Mouse (Mus musculus) cerebellum, adult 11 months (tissue): ENCODE measurements around the gene Tmem18.
A peak's percentile ranks its signal among the peaks of the same experiment; 100 is the strongest.

Experiments used
- DNase-seq: peaks from one replicate; pipeline ENCODE4 v3.0.0; 2022

The Tmem18 gene

DNA sequence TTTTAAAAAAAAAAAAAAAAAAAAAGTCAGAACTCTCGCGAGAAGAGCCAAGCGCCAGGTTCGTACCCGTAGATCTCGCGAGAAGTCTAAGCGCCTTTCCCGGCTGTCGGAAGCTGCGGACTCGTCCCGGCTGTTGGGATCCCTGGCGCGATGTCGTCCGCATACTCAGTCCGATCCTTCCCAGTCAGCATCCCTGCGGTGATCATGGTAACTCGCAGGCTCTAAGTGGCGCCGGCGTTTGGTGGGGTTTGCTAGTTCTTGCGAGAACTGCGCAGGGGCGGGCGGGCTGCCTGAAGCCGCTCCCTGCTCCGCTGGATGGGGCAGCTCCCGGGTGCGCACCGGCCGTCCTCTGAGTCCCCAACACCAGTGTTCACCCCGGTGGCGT lies at the start of gene Tmem18:
Gene Tmem18 (plus strand): TSS at position 71 of the 385 bp plus-strand sequence.
- peak; percentile 76 for DNase-seq

DNA sequence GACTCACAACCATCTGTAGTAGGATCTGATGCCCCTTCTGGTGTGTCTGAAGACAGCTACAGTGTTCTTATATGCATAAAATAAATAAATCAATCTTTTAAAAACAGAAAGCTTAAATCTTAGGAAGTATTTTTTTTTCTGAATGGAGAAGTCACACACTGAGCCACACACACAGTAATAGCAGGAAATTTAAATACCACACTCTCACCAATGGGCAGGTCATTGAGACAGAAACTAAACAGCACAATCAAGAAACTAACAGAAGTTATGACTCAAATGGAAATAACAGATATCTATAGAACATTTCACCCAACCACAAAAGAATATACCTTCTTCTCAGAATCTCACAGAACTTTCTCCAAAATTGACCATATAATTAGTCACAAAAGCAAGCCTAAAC lies 26.9 kb upstream of the Tmem18 start:
- no peak for DNase-seq

DNA sequence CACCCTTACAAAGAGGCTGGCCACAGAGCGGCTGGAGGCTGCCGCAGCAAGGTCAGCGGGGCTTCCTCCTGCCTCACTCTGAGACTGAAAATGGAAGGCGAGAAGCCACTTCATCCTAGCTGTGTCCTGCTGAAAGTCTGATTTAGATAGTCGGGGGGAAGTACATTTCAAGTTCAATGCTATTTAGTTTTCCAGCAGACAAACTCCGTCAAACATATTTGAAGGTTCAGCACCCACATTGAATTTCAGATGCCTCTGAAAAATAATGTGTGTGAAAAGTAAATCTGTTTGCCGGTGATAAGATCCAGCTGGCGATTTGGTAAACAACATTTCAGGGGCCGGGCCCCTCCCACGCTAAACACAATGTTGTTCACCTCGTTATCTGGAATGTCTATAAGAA lies 22.8 kb upstream of the Tmem18 start:
- DNase-seq, result no peak

DNA sequence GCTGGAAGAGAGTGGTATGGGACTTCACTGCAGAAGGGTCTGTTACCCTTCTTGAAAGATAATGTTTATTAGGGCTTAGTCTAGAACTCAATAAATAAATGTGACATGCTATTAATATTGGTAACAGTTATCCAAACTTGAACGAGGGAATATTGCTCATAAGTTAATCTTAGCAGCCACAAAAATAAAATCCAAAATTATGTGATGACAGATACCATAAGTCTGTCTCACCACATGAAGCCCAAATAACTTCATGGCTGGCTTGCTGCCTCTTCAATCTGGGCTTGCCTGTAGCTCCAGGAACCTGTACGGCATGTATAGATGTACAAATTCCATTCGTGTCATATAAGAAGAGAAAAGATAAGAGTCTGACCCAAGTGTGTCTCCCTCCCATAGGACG lies 12.2 kb upstream of the Tmem18 start:
- DNase-seq, result no peak

DNA sequence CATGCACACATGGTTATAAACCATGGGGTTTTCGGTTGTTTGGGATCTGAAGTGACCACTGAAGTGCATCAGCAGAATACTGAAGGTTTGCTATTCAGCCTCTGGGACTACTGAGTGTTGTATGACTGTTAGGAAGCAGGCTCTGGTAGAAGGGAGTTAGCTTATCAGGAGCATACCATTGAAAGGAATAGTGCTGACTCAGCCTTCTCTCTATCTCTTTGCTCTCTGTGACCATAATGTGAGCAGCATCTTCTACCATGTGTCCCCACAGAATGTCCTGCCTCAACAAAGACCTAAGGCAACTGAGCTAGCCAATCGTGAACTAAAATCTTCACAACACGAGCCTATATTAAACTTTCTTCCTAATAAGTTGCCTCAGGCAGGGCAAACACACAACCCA lies 8.3 kb upstream of the Tmem18 start:
- DNase-seq, result no peak

DNA sequence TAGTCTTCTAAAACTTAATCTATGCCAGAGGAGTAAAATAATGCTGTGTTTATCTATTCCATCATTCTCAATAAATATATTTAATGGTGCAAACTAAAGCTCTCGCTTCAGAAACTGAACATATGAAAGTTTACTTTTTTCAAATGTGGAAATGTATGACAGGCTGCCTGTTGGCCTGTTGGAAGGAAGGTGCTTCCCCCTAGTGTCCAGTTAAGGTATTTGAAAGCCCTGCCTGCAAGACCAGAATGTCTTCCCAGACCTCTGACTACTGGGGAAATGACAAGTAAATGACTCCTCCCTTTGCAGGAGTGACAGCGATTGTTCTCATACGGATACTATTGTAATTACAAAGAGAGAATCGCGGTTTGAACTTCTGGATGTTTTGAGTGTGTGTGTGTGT lies 6.2 kb upstream of the Tmem18 start:
- DNase-seq, result no peak

DNA sequence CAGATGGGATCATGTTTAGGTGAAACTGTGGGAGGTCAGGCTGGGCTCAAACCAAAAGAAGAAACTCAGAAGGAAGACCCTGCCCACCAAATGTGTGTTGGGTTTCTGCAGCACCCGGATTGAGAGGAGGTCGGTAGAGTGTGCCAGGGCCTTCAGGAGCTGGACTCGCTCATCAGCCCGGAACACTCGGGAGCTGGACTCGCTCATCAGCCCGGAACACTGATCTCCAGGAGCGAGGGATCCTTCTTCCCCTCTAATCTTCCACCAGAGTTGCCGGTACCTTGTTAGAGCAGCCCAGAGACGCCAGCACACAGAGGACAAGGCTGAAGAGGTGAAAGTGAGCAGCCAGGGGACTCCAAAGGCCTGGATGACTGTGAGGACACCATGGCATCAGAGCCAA lies 2.9 kb upstream of the Tmem18 start:
- no peak for DNase-seq

DNA sequence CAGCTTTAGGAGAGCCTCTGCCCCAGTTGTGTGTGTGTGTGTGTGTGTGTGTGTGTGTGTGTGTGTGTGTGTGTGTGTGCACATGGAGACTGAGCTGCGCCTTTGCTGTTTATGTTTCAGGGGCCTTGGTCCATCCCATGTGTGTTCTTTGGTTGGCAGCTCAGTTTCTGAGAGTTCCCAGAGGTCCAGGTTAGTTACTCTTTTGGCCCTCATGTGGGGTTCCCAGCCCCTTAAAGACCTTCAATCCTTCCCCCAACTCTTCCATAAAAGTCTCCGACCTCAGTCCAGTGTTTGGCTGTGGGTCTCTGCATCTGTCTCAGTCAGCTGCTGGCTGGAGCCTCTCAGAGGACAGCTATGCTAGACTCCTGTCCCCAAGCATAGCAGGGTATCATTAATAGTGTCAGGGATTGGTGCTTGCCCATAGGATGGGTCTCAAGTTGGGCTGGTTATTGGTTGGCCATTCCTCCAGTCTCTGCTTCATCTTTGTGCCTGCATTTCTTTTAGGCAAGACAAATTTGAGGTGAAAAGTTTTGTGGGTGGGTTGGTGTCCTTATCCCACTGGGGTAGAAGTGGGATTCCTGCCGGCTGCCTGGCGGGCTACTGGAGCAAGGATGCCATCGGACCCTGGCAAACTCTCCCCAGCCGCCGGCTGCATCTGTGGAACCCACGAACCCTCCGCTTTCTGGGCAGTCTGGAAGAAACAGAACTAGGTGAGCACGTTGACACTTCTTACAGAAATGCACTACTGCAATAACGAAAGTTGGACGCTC lies 455 bp upstream of the Tmem18 start:
- no peak for DNase-seq

DNA sequence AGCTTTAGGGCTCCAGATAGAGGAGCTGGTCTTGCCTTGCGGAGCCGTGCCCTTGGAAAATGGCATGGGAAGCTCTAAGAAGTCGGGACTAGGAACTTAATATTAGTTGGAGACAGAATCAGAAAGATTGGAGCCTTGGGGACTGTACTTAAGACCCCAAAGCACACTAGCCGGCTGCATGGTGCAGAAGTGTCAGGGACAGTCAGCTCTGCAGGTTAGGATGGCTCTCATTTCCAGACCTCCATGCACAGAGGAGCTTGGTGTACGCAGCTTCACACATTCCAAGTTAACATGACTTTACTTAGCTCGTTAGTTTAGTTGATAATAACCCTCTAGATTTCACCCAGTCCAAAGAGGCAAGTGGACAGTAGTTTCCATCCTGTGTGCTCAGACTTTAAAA lies 637 bp downstream of the Tmem18 start:
- DNase-seq, result no peak

DNA sequence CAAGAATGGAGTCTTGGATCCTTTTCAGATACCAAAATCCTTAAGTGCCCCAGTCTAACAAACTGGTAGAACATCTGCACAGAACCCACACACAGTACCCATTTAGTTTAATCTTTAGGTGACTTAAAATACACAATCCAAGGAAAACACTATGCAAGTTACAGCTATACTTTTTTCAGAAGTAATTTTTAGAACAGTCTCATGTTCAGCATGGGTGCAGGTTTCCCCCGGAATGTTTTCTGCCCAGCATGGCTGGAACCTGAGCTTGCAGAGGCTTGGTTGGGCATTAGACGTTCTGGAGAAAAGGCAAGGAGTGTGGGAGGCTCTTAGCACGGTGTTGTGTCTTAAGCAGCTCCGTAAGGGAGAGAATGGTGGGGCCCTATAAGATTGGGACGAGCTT lies 7.6 kb downstream of the Tmem18 start:
- no peak for DNase-seq

DNA sequence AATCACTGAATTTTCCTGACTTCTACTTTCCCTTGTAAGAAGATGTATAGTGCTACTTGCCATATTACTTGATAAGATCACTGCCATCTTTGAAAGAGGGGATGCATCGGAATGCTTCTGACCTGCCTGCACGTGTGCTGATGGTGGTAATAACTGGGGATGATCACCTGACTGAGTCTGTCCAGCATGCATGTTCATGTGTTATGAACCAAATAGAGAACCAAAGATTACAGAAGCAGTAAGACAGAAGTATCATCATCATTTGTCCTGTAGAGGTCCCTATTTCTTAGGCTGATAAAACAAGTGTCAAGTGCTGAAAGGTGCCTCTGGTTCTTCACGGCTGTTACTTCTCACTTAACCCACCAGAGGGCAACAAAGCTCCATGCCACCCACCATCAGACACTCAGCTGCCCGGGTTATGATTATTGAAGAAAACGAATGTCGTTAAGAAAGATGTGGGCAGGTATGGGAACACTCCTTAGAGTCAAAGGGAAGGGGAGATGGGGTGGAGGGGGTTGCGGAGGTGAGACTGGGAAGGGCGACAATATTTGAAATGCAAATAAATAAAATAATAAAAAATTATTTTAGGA lies 12.7 kb downstream of the Tmem18 start:
- peak; percentile 18 for DNase-seq

DNA sequence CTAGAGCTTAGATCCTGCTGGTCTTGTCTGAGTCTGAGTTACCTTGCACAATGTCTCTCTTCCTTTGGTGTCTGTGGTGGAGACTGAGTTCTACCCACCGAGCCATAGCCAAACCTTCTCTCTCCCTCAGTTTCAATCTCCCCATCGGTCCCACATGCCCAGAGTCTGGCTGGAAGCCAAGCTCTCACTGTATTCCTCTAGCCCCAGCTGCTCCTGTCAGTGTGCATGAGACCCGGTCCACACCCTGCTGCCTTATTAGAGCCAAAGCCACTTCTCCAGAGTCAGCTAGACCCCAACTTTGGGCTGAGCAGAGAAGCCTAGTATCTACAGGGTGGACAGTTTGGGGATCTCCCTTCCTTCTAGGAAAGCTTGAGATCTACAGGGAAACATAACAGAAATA lies 14.7 kb downstream of the Tmem18 start:
- DNase-seq, result no peak

DNA sequence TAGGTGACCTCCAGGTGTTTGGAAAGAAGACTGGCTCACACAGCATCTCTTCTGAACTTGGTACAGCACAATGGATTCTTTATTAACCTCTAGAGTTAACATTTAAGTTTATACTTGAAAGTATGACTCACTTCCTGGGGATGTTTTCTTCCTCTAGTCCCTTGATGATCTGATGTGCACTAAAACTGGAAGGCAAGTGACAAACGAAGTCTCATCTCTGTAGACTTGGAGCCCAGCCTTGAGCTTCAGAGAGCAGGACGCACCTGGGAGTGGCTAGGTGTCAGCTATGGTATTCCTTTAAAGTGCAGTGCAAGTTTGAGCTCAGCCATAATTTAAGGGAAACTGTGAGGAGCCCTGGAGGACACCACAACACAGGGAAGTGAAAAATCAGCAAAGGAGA lies 15.2 kb downstream of the Tmem18 start:
- no peak for DNase-seq

DNA sequence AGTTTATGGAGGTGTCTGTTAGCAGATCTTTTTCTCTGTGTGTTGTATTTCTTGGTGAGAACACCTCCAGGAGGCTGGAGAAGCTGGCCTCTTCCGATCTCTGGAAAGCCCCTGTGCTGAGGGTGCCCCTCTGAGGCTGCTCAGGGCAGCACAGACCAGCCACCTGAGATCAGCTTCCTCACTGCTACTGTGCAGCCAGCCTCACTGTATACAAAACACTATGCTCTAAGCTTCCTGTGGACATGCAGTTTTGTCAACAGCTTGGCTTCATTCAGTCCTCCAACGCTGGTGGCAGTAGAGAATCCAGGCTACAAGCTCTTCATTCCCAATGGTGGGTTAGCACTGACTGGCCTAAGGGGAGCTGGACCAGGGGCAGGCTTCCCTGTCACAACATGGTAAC lies 15.8 kb downstream of the Tmem18 start:
- no peak for DNase-seq

DNA sequence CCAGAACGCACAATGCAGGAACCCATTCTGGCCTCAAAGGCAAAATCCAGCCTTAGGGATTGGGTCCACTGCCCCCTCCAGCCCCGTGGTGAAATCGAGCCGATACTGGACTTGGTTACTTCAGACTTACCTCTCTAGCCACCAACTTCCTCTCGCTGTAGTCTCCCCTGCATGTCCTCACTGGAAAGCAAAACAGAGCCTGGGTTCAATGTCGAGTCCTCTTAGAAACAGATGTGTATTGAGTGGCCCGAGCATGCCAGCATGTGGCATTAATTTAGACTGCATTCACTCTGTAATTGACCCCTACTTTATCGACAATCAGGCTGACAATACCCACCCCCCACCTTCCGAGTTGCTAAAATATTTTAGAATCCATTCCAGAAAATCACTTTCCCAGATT lies 19.8 kb downstream of the Tmem18 start:
- DNase-seq, result no peak

DNA sequence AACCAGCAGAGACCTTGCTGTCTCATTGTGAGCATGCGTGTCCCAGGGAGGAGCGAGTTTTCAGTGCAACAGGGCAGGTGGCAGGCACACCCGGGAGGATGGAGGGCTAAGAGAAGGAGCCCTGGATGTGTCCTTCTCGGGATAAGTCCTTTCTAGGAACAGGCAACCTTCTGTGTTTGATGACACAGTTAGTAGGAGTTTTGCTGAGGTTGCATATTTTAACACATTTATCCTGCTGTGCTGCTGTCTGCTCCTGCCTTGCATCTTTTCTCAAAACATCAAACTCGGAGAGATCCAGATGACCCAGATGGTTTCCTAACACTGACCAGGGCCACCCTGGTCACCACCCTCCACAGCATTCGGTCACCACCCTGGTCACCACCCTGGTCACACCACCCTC lies 20.6 kb downstream of the Tmem18 start:
- DNase-seq, result no peak

DNA sequence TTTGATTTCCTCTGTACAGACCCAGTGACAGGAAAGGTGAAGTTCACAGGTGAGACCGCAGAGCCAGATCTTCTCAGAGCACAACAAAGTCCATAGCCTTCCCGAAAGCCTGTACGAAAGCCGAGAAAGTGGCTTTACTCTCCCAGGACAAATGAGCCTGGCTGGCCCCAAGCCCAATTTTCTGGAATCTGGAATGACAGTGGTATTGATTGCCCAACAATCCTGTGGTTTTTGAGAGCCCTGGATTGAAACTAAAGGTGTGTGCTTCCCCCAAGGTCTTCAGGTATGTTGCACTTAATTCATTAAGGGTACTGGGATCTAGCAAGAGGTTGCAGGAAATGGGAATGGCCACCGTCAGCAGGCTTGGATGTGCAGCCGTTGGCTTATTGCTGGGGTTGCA lies 21.7 kb downstream of the Tmem18 start:
- no peak for DNase-seq

DNA sequence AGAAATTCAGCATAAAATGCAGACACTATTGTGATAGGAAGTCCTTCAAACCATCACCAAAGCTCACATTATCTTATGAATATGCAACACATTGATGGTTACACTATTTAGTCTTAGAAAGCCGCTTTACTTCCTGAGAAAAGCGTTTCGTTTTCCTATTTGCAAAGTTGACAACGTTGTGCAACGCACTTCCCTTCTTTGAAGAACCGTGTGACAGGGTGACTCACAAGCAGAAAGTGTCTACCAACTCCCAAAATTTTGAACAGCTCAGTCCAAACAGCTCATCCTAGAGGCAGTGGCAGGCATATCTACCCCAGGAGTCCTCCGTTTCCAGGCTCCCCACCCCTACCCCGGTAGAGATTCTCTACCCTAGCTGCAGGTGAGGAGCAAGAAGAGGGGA lies 22.5 kb downstream of the Tmem18 start:
- DNase-seq, result no peak

DNA sequence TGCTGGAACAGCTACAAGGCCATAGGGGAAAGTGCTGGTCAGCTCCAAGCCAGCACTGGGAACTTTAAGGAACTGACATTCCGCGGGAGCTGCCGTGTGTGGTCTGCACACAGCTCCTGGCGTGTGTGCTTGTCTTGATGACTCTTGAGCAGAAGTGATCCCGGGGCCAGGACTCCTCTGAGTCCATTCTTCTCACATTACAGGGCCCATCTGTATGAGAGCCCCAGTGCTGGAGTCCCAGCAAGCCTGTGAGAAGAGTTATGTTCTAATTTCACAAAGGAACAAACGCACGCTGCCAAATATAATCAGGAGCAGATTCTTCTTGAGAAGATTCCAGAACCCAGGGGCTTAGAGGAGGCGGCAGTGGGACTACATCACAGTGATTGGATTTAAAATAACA lies 34.2 kb downstream of the Tmem18 start:
- no peak for DNase-seq

DNA sequence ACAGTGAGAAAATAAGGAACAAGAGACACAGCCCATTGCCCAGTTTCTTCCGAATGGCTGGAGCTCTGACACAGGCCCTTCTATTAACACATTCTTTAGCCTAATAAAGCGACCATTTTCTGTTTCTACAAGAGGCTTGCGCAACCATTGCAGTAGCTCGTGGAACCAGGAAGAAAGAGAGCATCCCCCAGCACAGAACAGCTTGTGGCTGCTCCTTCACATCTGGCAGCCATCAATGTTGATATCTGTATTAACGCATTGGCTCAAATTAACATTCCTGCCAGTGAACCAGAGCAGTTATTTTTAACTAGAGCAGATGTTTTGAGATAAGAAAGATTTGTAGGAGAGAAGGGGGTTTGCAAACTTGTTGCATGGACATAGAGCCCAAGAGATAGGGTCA lies 44.2 kb downstream of the Tmem18 start:
- no peak for DNase-seq

DNA sequence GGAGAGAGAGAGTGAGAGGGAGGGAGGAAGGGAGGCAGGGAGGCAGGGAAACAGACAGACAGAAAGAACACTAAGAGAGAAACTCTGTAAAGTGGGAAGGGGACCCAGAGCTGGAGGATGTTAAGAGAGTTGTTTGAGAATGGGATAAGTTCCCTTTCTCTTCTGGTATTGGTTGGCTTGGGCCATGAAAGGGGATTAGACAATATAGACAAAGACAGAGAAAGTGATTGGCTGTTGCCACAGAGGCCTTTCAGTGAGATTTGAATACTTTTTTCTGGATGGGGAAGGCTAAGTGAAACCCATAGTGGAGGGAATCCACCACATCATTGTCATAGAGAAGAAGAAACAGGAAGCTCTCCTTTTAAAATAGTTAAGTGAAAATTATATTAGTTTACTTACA lies 50.3 kb downstream of the Tmem18 start:
- no peak for DNase-seq
